Mouse (Mus musculus): ENCODE data around the gene Khdc1b. TPM values are rescaled to one million over a fixed set of nuclear protein-coding genes. Genes with fewer than 3 reads are reported as not detected.
"Not testable (repeated sequence)": the region's sequence is repeated elsewhere in the genome, so short reads cannot be mapped to it uniquely, and the experiment has no call there.

Khdc1b gene
- not detected in 2 replicates for polyA plus RNA-seq (2014; fragmentation: Nextera tagmentation; extraction: Ambion mirVana)

- H3K9me3 ChIP-seq (replicated peaks; ENCODE audit: control insufficient read depth, low read length): no peaks in the 10 kb centered on the region
- no peak within 1 kb of the TSS for H3K9ac ChIP-seq (ENCODE audit: low read length)
- WGBS: 80% methylated on average over 1 of the region's 1 CpGs
- no peaks in the 10 kb centered on the region for H3K27me3 ChIP-seq (replicated peaks; ENCODE audit: control insufficient read depth, insufficient read depth, low read length)
- ATAC-seq (no peak), DNase-seq (ENCODE audit: low spot score) (no peak)
- H3K4me3 ChIP-seq (ENCODE audit: low read depth, low read length): no peak within 1 kb of the TSS
- H3K4me2 ChIP-seq (ENCODE audit: low read length): no peak within 1 kb of the TSS
- no peak within 1 kb of the TSS for H3K27ac ChIP-seq (ENCODE audit: low read depth, low read length)
- no peaks in the 10 kb centered on the region for H3K36me3 ChIP-seq (ENCODE audit: control insufficient read depth, insufficient read depth, low read length)
- no peaks in the 10 kb centered on the region for H3K4me1 ChIP-seq (ENCODE audit: control insufficient read depth, insufficient read depth, low read length)
Observed at GRCm38 (mm10) chr1:21383256-21383655, at the start of gene Khdc1b. Gene Khdc1b (plus strand): TSS chr1:21383556.

GRCm38 (mm10) chr1:21335836-21336235, 47.5 kb upstream of the Khdc1b start:
- ATAC-seq (no peak), DNase-seq (ENCODE audit: low spot score) (no peak)
- no peak overlapping the region for H3K27ac ChIP-seq (ENCODE audit: low read depth, low read length)
- H3K36me3 ChIP-seq (ENCODE audit: control insufficient read depth, insufficient read depth, low read length): no peaks in the 10 kb centered on the region
- no peaks in the 10 kb centered on the region for H3K9me3 ChIP-seq (replicated peaks; ENCODE audit: control insufficient read depth, low read length)
- H3K4me2 ChIP-seq (ENCODE audit: low read length): no peak overlapping the region
- no peaks in the 10 kb centered on the region for H3K27me3 ChIP-seq (replicated peaks; ENCODE audit: control insufficient read depth, insufficient read depth, low read length)
- no peak overlapping the region for H3K9ac ChIP-seq (ENCODE audit: low read length)
- H3K4me3 ChIP-seq (ENCODE audit: low read depth, low read length): no peak overlapping the region
- H3K4me1 ChIP-seq (ENCODE audit: control insufficient read depth, insufficient read depth, low read length): no peaks in the 10 kb centered on the region

GRCm38 (mm10) chr1:21340745-21341144, 42.6 kb upstream of the Khdc1b start:
- Histone ChIP-seq H3K9ac (ENCODE audit: low read length) (no peak overlapping the region), H3K4me3 (ENCODE audit: low read depth, low read length) (no peak overlapping the region), H3K27ac (ENCODE audit: low read depth, low read length) (no peak overlapping the region), H3K4me2 (ENCODE audit: low read length) (no peak overlapping the region), H3K36me3 (ENCODE audit: control insufficient read depth, insufficient read depth, low read length) (no peaks in the 10 kb centered on the region), H3K27me3 (replicated peaks; ENCODE audit: control insufficient read depth, insufficient read depth, low read length) (no peaks in the 10 kb centered on the region), H3K4me1 (ENCODE audit: control insufficient read depth, insufficient read depth, low read length) (no peaks in the 10 kb centered on the region), H3K9me3 (replicated peaks; ENCODE audit: control insufficient read depth, low read length) (no peaks in the 10 kb centered on the region)
- WGBS: 93% methylated on average over 1 of the region's 1 CpGs
- ATAC-seq (no peak), DNase-seq (ENCODE audit: low spot score) (no peak)

- Histone ChIP-seq H3K4me1 (ENCODE audit: control insufficient read depth, insufficient read depth, low read length) (no peaks in the 10 kb centered on the region), H3K4me2 (ENCODE audit: low read length) (no peak overlapping the region), H3K9ac (ENCODE audit: low read length) (no peak overlapping the region), H3K9me3 (replicated peaks; ENCODE audit: control insufficient read depth, low read length) (no peaks in the 10 kb centered on the region), H3K27me3 (replicated peaks; ENCODE audit: control insufficient read depth, insufficient read depth, low read length) (no peaks in the 10 kb centered on the region), H3K36me3 (ENCODE audit: control insufficient read depth, insufficient read depth, low read length) (no peaks in the 10 kb centered on the region), H3K4me3 (ENCODE audit: low read depth, low read length) (no peak overlapping the region), H3K27ac (ENCODE audit: low read depth, low read length) (no peak overlapping the region)
- DNase-seq (ENCODE audit: low spot score): peak; percentile 64
- peak; percentile 62 for ATAC-seq
- 59% methylated on average over 4 of the region's 4 CpGs for WGBS
Observed at GRCm38 (mm10) chr1:21344253-21344652, 39.1 kb upstream of the Khdc1b start.

GRCm38 (mm10) chr1:21344752-21345151, 38.6 kb upstream of the Khdc1b start:
- not testable (repeated sequence) for H3K9me3 ChIP-seq (replicated peaks; ENCODE audit: control insufficient read depth, low read length); H3K4me2 ChIP-seq (ENCODE audit: low read length); H3K27ac ChIP-seq (ENCODE audit: low read depth, low read length); ATAC-seq; H3K36me3 ChIP-seq (ENCODE audit: control insufficient read depth, insufficient read depth, low read length); H3K9ac ChIP-seq (ENCODE audit: low read length); H3K4me1 ChIP-seq (ENCODE audit: control insufficient read depth, insufficient read depth, low read length); H3K27me3 ChIP-seq (replicated peaks; ENCODE audit: control insufficient read depth, insufficient read depth, low read length); H3K4me3 ChIP-seq (ENCODE audit: low read depth, low read length); DNase-seq (ENCODE audit: low spot score)
- WGBS: 91% methylated on average over 7 of the region's 7 CpGs

- 78% methylated on average over 2 of the region's 2 CpGs for WGBS
- no peak within 1 kb of the TSS for H3K27ac ChIP-seq (ENCODE audit: low read depth, low read length)
- H3K9me3 ChIP-seq (replicated peaks; ENCODE audit: control insufficient read depth, low read length): no peaks in the 10 kb centered on the region
- H3K4me1 ChIP-seq (ENCODE audit: control insufficient read depth, insufficient read depth, low read length): no peaks in the 10 kb centered on the region
- H3K36me3 ChIP-seq (ENCODE audit: control insufficient read depth, insufficient read depth, low read length): no peaks in the 10 kb centered on the region
- no peak within 1 kb of the TSS for H3K4me2 ChIP-seq (ENCODE audit: low read length)
- H3K9ac ChIP-seq (ENCODE audit: low read length): no peak within 1 kb of the TSS
- ATAC-seq: no peak
- no peaks in the 10 kb centered on the region for H3K27me3 ChIP-seq (replicated peaks; ENCODE audit: control insufficient read depth, insufficient read depth, low read length)
- DNase-seq (ENCODE audit: low spot score): no peak
- no peak within 1 kb of the TSS for H3K4me3 ChIP-seq (ENCODE audit: low read depth, low read length)
Observed at GRCm38 (mm10) chr1:21349341-21349740, 34.0 kb upstream of the Khdc1b start, which contains the start of gene Khdc1a. Gene Khdc1a (plus strand): TSS chr1:21349641.

GRCm38 (mm10) chr1:21368031-21368430, 15.3 kb upstream of the Khdc1b start, which contains the start of gene Khdc1c:
Gene Khdc1c (plus strand): TSS chr1:21368331.
- ATAC-seq; H3K27ac ChIP-seq (ENCODE audit: low read depth, low read length); DNase-seq (ENCODE audit: low spot score); H3K4me3 ChIP-seq (ENCODE audit: low read depth, low read length); H3K9me3 ChIP-seq (replicated peaks; ENCODE audit: control insufficient read depth, low read length); H3K27me3 ChIP-seq (replicated peaks; ENCODE audit: control insufficient read depth, insufficient read depth, low read length); H3K4me2 ChIP-seq (ENCODE audit: low read length); H3K36me3 ChIP-seq (ENCODE audit: control insufficient read depth, insufficient read depth, low read length); H3K4me1 ChIP-seq (ENCODE audit: control insufficient read depth, insufficient read depth, low read length); H3K9ac ChIP-seq (ENCODE audit: low read length): not testable (repeated sequence)
- WGBS: 65% methylated on average over 1 of the region's 1 CpGs

GRCm38 (mm10) chr1:21391138-21391671, 7.8 kb downstream of the Khdc1b start:
- Histone ChIP-seq H3K36me3 (ENCODE audit: control insufficient read depth, insufficient read depth, low read length) (no peaks in the 10 kb centered on the region), H3K4me1 (ENCODE audit: control insufficient read depth, insufficient read depth, low read length) (no peaks in the 10 kb centered on the region), H3K4me3 (ENCODE audit: low read depth, low read length) (no peak overlapping the region), H3K27ac (ENCODE audit: low read depth, low read length) (no peak overlapping the region), H3K9ac (ENCODE audit: low read length) (no peak overlapping the region), H3K27me3 (replicated peaks; ENCODE audit: control insufficient read depth, insufficient read depth, low read length) (no peaks in the 10 kb centered on the region), H3K4me2 (ENCODE audit: low read length) (no peak overlapping the region), H3K9me3 (replicated peaks; ENCODE audit: control insufficient read depth, low read length) (no peaks in the 10 kb centered on the region)
- no peak for ATAC-seq
- no peak for DNase-seq (ENCODE audit: low spot score)
- WGBS: 83% methylated on average over 6 of the region's 6 CpGs

- no peaks in the 10 kb centered on the region for H3K4me1 ChIP-seq (ENCODE audit: control insufficient read depth, insufficient read depth, low read length)
- no peak for ATAC-seq
- H3K27me3 ChIP-seq (replicated peaks; ENCODE audit: control insufficient read depth, insufficient read depth, low read length): no peaks in the 10 kb centered on the region
- no peak for DNase-seq (ENCODE audit: low spot score)
- WGBS: 61% methylated on average over 8 of the region's 8 CpGs
- no peaks in the 10 kb centered on the region for H3K36me3 ChIP-seq (ENCODE audit: control insufficient read depth, insufficient read depth, low read length)
- H3K4me3 ChIP-seq (ENCODE audit: low read depth, low read length): no peak overlapping the region
- no peak overlapping the region for H3K4me2 ChIP-seq (ENCODE audit: low read length)
- H3K9ac ChIP-seq (ENCODE audit: low read length): no peak overlapping the region
- H3K27ac ChIP-seq (ENCODE audit: low read depth, low read length): no peak overlapping the region
- no peaks in the 10 kb centered on the region for H3K9me3 ChIP-seq (replicated peaks; ENCODE audit: control insufficient read depth, low read length)
Observed at GRCm38 (mm10) chr1:21402804-21403203, 19.4 kb downstream of the Khdc1b start.

Measured in forebrain, embryonic 14.5 days (tissue).